Mouse (Mus musculus) layer of hippocampus, postnatal 36 days (tissue): ENCODE measurements around the gene Vmo1. TPM values are rescaled to one million over a fixed set of nuclear protein-coding genes. Genes with fewer than 3 reads are reported as not detected.
"Not testable (repeated sequence)": the region's sequence is repeated elsewhere in the genome, so short reads cannot be mapped to it uniquely, and the experiment has no call there.

ENCODE experiments used
- DNase-seq, 2 experiments: peaks; one replicate each; pipeline ENCODE4 v3.0.0; 2022
- total RNA-seq, 2 experiments: library from RNA; stranded (reverse); gene quantifications; 2 replicates each; pipeline ENCODE4 v1.2.3; 2021

Gene Vmo1
- not detected for total RNA-seq

- DNase-seq = no peak
Measured at GRCm38 (mm10) chr11:70514288-70514687, at the start of gene Vmo1. TSS of gene Vmo1 (minus strand) at chr11:70514616.

- DNase-seq = peak in 1 of 2 experiments; percentile 30
Measured at GRCm38 (mm10) chr11:70563470-70564275, 49.3 kb upstream of the Vmo1 start.

DNA sequence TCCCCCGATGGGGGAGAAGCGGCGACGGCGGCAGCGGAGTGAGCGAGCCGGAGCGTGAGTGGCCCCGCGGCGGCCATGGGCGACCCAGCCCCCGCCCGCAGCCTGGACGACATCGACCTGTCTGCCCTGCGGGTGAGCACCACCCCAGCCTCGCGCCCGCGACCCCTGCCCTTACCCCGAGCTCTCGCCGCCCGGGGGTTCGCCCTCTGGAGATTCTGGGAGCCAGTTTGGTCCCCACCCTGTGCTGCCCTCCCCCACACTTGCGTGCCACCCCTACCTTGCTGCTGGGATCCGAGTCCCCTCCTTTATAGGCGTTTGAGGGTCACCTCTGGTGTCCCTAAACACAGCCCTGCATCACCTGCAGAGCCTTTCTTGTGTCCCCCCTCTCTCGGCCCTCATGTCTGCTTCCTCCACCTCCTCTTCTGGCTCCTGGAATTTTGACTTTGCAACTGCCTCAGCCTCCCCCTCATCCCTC lies 48.6 kb upstream of the Vmo1 start:
- DNase-seq = no peak

DNA sequence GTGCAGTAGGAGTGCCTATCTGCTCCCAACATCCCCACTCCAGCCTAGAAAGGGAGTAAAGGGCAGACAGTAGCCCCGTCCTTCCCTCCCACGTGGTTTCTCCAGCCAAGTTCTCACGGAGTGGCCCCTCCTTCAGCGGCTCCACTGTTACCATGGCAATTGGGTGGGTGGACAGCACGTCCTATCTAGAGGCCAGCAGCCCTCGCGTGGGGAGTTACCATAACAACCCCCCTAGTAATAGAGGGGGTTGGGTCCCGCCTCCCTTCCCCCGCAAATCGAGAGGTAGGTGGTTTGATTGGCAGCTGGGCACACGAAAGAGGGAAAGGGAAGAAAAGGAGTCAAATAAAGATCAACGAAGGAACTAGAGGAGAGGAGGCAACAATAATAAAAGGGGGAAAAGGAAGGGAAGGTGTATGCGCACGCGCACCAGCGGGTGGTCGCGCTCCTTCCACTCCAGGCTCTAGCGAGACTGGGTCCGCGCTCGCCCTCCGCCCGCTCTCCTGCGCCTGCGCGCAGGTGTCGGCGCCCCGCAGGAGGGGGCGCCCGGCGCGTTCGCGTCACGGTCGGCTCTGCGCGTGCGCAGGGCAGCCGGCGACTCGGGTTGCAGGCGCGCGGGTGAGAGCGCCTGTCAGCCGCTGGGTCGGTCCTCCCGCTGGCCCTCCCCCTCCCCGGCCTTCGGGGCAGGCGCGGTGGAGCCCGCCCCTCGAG lies 48.0 kb upstream of the Vmo1 start, which contains the start of gene Mink1:
Mink1 (plus strand) TSS at position 595 of the 708 bp plus-strand sequence.
- peak; percentile 88 to 91 for DNase-seq

DNA sequence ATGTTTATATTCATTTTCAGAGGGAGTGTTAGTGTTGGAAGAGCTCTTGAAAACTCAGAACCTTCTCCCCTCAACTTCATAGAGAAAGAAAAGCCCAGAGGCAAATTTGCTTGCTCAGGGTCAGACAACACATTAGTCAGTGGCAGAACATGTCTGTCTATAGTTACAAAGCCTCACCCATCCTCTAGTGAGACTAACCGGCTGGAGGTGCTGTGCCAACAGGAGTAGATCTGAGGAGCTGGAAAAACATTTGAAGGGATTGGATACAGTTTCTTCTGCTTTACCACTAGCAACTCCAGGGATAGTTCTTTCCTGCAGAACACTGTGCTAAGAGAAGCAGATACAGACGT lies 47.5 kb upstream of the Vmo1 start:
- DNase-seq = no peak

DNA sequence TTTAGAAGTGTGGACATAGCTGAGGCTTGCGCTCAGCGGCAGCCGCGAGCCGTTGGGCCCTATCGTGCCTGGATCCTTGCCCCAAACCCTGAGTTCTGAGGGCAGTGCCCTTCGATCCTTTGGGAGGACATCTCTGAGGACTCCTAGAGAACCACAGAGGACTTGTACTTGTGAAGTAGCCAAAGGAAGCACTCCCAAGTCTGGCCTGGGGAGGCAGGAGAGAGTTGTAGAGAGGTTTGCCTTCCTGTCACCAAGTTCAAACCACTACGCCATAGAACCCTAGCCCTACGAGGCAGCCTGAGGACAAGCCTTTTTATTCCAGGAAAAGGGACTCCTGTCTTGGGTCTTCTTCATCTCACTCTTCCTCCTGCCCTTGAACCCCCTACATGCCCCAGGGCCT lies 43.1 kb upstream of the Vmo1 start:
- no peak for DNase-seq

DNA sequence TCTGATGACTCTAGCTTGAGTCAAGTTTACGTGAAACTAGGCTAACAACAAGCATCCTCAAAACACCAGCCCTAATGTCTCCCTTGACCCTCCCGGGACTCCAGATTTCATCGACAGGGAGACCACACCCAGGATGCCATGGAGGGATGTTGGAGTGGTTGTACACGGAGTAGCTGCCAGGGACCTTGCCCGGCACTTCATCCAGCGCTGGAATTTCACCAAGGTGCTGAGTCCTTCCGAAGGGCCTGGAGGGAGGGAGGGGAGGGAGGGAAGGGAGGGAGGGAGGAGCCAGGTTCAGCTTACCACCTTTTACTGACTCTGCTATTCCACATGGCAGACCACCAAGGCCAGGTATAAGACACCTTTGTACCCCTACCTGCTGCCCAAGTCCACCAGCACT lies 39.5 kb upstream of the Vmo1 start:
- DNase-seq = no peak

GRCm38 (mm10) chr11:70551526-70551925 lies 37.1 kb upstream of the Vmo1 start:
- no peak for DNase-seq

DNA sequence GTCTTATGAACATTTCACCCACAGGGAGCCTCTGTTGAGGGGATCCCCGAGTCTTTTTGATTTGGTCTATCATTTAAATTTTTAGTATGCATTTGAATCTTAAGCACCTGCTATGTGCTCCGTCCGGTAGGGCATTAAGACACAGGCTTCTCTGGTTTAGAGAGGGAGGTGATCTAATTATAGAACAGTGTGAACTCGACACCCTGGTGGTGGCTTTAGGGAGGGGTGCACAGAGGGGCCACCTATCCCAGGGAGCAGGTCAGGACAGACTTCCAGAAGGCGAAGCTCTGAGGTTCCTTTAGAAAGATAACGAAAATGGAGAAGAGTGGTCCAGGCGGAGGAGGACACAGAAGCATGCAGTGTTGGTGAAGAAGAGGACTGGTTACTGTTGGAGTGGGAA lies 30.1 kb upstream of the Vmo1 start:
- DNase-seq = no peak

- peak in 1 of 2 experiments; percentile 21 for DNase-seq
Measured at GRCm38 (mm10) chr11:70541415-70541814, 27.0 kb upstream of the Vmo1 start.

DNA sequence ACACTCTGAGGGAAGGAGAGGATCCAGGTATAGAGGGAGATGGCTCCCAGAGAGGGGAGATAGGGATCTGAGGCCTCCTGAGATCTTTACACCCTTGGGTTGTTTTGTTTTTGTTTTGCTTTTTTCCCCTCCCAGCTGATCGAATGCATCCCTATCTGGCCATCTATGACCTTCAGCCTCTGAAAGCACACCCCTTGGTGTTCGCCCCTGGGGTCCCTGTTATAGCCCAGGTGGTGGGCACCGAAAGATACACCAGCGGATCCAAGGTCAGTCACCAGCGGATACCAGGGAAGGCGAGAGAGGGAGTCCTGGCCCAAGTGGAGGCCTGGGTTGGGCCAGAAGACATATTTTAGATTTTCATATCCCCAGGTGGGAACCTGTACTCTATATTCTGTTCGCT lies 26.5 kb upstream of the Vmo1 start:
- no peak for DNase-seq

GRCm38 (mm10) chr11:70539877-70540587 lies 25.6 kb upstream of the Vmo1 start, which contains the start of gene Pld2:
TSS of gene Pld2 (plus strand) at chr11:70540064.
- DNase-seq = peak; percentile 73 to 75

DNA sequence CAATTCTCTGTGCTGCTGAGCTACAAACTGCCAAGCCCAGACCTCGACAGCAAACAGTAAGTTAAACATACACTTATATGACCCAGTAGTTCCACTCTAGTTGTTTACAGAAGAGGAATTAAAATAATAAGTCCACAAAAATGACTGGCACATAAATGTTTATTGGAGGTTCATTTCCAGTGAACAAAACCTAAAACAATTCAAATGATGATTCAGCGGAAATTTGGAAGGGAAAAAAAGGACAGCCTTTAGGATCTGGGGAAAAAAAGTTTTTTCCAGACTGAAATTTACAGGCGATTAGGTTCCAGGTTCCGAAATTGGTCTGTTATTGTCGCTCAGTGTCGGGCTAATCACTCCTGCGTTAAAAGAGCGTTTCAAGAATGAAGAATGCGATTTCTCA lies 25.0 kb upstream of the Vmo1 start:
- DNase-seq = no peak

GRCm38 (mm10) chr11:70532839-70533238 lies 18.4 kb upstream of the Vmo1 start, which contains the start of gene Gm40193:
TSS of gene Gm40193 (minus strand) at chr11:70532939.
- no peak for DNase-seq

- DNase-seq = not testable (repeated sequence)
Measured at GRCm38 (mm10) chr11:70531065-70531464, 16.6 kb upstream of the Vmo1 start.

- DNase-seq = no peak
Measured at GRCm38 (mm10) chr11:70528610-70529009, 14.2 kb upstream of the Vmo1 start.

- no peak for DNase-seq
Measured at GRCm38 (mm10) chr11:70526211-70526610, 11.8 kb upstream of the Vmo1 start.

GRCm38 (mm10) chr11:70525726-70526125 lies 11.3 kb upstream of the Vmo1 start:
- no peak for DNase-seq

DNA sequence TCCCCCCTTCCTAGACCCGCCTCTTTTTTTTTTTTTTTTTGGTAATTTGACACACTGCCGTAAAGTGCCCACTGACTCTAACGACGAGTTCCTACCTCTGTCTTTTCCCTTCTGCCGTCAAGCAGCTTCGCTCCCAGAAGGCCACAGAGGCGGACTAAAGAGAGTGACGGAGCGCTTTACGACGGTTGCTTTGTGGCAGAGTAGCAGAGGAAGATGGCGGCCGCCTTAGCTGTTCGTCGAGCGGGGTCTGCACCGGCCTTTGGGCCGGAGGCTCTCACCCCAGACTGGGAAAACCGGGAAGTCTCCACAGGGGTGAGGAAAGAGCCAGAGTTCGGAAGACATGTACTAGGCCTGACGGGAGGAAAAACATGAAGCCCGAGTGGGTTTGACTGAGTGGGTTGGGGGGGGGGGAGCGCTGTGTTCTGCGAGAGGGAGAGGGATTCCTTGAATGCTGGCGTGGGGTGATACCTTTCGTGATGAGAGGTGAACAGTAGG lies 10.8 kb upstream of the Vmo1 start, which contains the start of gene Psmb6:
Psmb6 (plus strand) TSS at position 184 of the 495 bp plus-strand sequence.
- peak; percentile 92 for DNase-seq

- DNase-seq = no peak
Measured at GRCm38 (mm10) chr11:70524782-70525181, 10.4 kb upstream of the Vmo1 start.

DNA sequence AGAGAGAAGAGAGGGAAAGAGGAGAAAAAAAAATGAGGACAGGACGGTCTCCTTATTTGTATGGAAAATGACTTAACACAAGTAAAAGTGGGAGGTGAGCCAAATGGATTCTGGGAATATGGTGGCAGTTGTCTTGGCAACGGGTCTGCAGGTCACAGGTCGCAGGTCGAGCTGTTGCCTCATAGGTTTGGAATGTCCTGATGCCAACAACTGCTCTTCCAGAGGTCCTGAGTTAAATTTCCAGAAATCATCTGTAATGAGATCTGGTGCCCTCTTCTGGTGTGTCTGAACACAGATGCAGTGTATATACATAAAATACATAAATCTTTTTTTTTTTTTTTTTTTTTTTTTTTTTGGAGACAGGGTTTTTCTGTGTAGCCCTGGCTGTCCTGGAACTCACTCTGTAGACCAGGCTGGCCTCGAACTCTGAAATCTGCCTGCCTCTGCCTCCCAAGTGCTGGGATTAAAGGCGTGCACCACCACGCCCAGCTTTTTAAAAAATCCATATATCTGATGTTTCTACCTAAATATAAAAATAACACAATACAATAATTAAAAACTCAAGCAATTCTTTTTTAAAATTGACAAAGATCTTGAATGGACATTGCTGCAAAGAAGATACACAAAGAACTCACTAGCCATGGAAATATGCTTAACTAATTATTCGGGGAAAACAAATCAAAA lies 9.0 kb upstream of the Vmo1 start:
- not testable (repeated sequence) for DNase-seq

- no peak for DNase-seq
Measured at GRCm38 (mm10) chr11:70520178-70520769, 5.9 kb upstream of the Vmo1 start.
